Mouse (Mus musculus): ENCODE data around the gene Miga2. TPM values are rescaled to one million over a fixed set of nuclear protein-coding genes. Genes with fewer than 3 reads are reported as not detected.
A peak's percentile ranks its signal among the peaks of the same experiment; 100 is the strongest.

Gene Miga2
- polyA plus RNA-seq, 1 experiment from 2014 or later = 16.8 TPM

DNA sequence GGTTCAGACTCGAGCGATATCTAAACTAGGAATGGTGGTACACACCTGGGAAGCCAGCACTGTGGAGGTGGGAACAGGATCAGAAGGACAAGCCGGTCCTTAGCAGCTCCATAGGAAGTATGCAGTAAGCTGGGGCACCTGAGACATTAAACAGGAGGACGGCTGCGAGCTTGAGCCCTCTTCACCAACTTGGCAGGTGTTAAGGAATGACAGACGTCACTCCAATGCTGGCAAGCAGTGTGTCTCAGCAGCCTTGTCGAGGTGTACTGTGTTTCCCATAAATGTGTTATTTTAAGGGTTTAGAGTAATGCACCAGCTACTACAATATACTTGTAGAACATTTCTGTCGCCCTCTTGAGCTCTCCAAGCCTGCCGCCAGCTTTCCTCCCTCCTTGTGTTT lies 22.9 kb downstream of the Miga2 start:
- no peak overlapping the region for H3K27ac ChIP-seq (replicated peaks)
- no peak overlapping the region for H3K4me3 ChIP-seq (ENCODE audit: low read depth, low read length)
- H3K4me2 ChIP-seq (replicated peaks; ENCODE audit: low read depth) = no peak overlapping the region
- H3K9ac ChIP-seq (ENCODE audit: low read length) = no peak overlapping the region
- TF ChIP-seq CTCF (IDR thresholded peaks at IDR 0.05; ENCODE audit: low read depth) (no peak), EP300 (optimal IDR thresholded peaks at IDR 0.05) (no peak)
- H3K9me3 ChIP-seq (ENCODE audit: control insufficient read depth, low read length) = no peaks in the 10 kb centered on the region
- ATAC-seq (ENCODE audit: low FRiP score, low TSS enrichment) (no peak), DNase-seq (ENCODE audit: low spot score) (no peak)
- H3K36me3 ChIP-seq (ENCODE audit: control insufficient read depth, insufficient read depth, low read length) = peaks cover 9% of the 10 kb centered on the region; the same call in 1 of the 2 replicates
- no peaks in the 10 kb centered on the region for H3K4me1 ChIP-seq (replicated peaks; ENCODE audit: control insufficient read depth, insufficient read depth)
- H3K27me3 ChIP-seq (ENCODE audit: control insufficient read depth, insufficient read depth, low read length) = no peaks in the 10 kb centered on the region
- WGBS = 84% methylated on average over 9 of the region's 9 CpGs

DNA sequence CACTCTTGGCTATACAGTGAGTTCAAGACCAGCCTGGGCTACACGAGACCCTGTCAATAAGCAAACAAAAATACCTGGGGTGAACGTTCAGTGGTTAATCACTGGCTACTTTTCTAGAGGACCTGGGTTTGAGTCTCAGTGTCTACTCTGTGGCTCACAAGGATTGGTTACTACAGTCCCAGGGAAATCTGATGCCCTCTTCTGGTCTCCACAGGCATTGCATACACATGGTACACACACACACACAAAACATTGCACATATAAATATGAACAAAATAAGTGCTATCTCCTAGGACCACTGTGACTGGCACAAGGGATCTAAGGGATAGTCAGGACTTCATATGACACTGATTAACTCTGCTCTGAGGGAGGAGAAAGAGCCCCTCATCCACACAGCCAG lies 25.0 kb downstream of the Miga2 start:
- Histone ChIP-seq H3K9me3 (ENCODE audit: control insufficient read depth, low read length) (no peaks in the 10 kb centered on the region), H3K4me1 (replicated peaks; ENCODE audit: control insufficient read depth, insufficient read depth) (peaks cover 4% of the 10 kb centered on the region; the same call in 1 of the 2 replicates), H3K36me3 (ENCODE audit: control insufficient read depth, insufficient read depth, low read length) (0 out of 2 replicates have a peak, but pooled peaks cover under 1% of the 10 kb centered on the region), H3K27ac (replicated peaks) (no peak overlapping the region), H3K27me3 (ENCODE audit: control insufficient read depth, insufficient read depth, low read length) (no peaks in the 10 kb centered on the region), H3K4me2 (replicated peaks; ENCODE audit: low read depth) (no peak overlapping the region), H3K4me3 (ENCODE audit: low read depth, low read length) (no peak overlapping the region), H3K9ac (ENCODE audit: low read length) (no peak overlapping the region)
- no peak for ATAC-seq (ENCODE audit: low FRiP score, low TSS enrichment)
- no peak for DNase-seq (ENCODE audit: low spot score)
- WGBS = 89% methylated on average over 2 of the region's 2 CpGs
- no peak for TF ChIP-seq EP300 (optimal IDR thresholded peaks at IDR 0.05)
- peak; percentile 49 for TF ChIP-seq CTCF (IDR thresholded peaks at IDR 0.05; ENCODE audit: low read depth)

DNA sequence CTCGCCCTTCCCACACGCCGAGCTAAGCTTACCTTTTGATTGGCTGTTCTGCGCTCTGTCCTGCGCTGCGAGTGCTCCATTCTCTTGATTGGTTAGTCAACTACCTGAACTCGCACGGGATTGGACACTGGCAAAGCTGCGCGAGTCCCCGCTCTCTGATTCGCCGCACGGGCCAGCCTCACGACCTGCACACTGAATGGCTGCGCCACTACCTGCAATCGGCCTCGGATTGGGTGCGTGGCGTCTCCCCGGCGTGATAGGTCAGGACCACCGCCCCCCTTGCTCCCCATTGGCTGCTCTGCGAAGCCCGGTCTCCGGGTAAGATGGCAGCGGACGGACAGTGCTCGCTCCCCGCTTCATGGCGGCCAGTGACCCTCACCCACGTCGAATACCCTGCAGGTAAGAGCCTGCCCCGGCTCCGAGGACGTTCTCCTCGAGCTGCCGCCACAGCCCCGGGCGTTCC lies 28.1 kb downstream of the Miga2 start, which contains the start of gene Dolpp1:
Dolpp1 (plus strand) TSS at position 141 of the 463 bp plus-strand sequence.
- peaks cover 4% of the 10 kb centered on the region; the same call in 1 of the 2 replicates for H3K4me1 ChIP-seq (replicated peaks; ENCODE audit: control insufficient read depth, insufficient read depth)
- no peaks in the 10 kb centered on the region for H3K27me3 ChIP-seq (ENCODE audit: control insufficient read depth, insufficient read depth, low read length)
- H3K36me3 ChIP-seq (ENCODE audit: control insufficient read depth, insufficient read depth, low read length) = peaks cover 4% of the 10 kb centered on the region; the same call in 1 of the 2 replicates
- no peaks in the 10 kb centered on the region for H3K9me3 ChIP-seq (ENCODE audit: control insufficient read depth, low read length)
- under 1% methylated on average over 40 of the region's 40 CpGs for WGBS
- H3K4me2 ChIP-seq (replicated peaks; ENCODE audit: low read depth) = peak within 1 kb of the TSS; percentile 68
- peak within 1 kb of the TSS; percentile 75 for H3K9ac ChIP-seq (ENCODE audit: low read length)
- TF ChIP-seq CTCF (IDR thresholded peaks at IDR 0.05; ENCODE audit: low read depth) (peak; percentile 1; the same call in 1 of the 2 replicates), EP300 (optimal IDR thresholded peaks at IDR 0.05) (peak; percentile 98)
- ATAC-seq (ENCODE audit: low FRiP score, low TSS enrichment) (peak; percentile 96), DNase-seq (ENCODE audit: low spot score) (peak; percentile 98)
- peak within 1 kb of the TSS; percentile 86 for H3K27ac ChIP-seq (replicated peaks)
- peak within 1 kb of the TSS; percentile 87 for H3K4me3 ChIP-seq (ENCODE audit: low read depth, low read length)

DNA sequence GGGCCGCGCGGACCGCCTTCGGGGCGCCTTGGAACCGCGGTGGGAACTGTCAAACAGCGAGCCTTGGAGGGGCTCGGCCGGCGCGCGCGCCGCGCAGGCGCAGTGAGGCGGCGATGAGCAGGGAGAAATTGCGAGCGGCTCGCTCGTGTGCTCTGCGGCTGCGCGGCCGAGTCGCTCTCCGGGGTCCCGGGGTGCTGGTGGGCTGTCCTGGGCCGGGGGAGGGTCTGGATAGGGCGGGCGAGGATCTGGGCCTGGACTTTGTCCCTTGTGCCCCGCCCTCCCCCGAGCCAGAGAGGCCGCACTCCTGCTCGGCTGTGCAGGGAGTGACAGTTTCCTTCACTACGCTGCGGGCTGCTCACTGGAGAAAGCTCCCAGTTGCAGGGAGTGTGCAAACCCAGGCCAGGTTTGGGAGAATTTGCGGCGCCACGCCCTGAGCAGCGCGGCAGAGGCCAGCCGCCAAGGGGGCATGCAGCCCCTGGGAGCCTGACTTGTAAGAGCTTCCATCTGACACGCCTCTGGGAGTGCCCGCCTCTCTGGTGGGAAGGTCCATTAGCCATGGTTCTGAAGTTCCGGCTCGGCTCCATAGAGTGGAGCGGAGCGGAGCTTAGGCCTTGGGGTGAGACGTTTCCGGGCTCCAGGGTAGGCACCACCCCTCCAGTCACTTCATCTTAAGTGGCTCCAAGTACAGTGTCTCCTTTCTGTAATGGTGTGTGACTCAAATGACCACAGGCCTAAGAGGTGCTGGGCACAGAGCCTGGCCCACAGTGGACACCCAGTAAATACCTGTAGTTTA lies 28.7 kb downstream of the Miga2 start:
- H3K27ac ChIP-seq (replicated peaks) = peak overlapping the region; percentile 86
- ATAC-seq (ENCODE audit: low FRiP score, low TSS enrichment) (peak; percentile 53), DNase-seq (ENCODE audit: low spot score) (peak; percentile 82)
- no peaks in the 10 kb centered on the region for H3K9me3 ChIP-seq (ENCODE audit: control insufficient read depth, low read length)
- peaks cover 4% of the 10 kb centered on the region; the same call in 1 of the 2 replicates for H3K36me3 ChIP-seq (ENCODE audit: control insufficient read depth, insufficient read depth, low read length)
- peak overlapping the region; percentile 75 for H3K9ac ChIP-seq (ENCODE audit: low read length)
- H3K4me1 ChIP-seq (replicated peaks; ENCODE audit: control insufficient read depth, insufficient read depth) = peaks cover 4% of the 10 kb centered on the region; the same call in 1 of the 2 replicates
- TF ChIP-seq CTCF (IDR thresholded peaks at IDR 0.05; ENCODE audit: low read depth) = no peak
- no peak for TF ChIP-seq EP300 (optimal IDR thresholded peaks at IDR 0.05)
- 1% methylated on average over 43 of the region's 54 CpGs for WGBS
- H3K4me3 ChIP-seq (ENCODE audit: low read depth, low read length) = peak overlapping the region; percentile 87
- peak overlapping the region; percentile 68 for H3K4me2 ChIP-seq (replicated peaks; ENCODE audit: low read depth)
- no peaks in the 10 kb centered on the region for H3K27me3 ChIP-seq (ENCODE audit: control insufficient read depth, insufficient read depth, low read length)

DNA sequence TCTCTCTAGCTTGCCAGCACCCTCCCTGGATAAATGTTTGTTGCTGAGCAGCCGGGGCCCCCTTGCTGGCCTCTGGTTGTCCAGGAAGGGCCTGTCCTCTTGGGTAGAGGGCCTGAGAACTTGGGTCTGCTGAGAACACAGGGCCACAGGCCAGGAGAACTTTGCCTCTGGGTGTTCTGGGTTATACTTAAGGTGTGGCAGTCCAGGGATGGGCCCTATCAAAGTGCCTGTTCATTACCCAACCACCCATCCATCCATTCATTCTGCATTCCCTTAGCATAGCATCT lies 29.3 kb downstream of the Miga2 start:
- Histone ChIP-seq H3K4me2 (replicated peaks; ENCODE audit: low read depth) (peak overlapping the region; percentile 68), H3K4me1 (replicated peaks; ENCODE audit: control insufficient read depth, insufficient read depth) (peaks cover 4% of the 10 kb centered on the region; the same call in 1 of the 2 replicates), H3K27ac (replicated peaks) (peak overlapping the region; percentile 86), H3K9me3 (ENCODE audit: control insufficient read depth, low read length) (no peaks in the 10 kb centered on the region), H3K27me3 (ENCODE audit: control insufficient read depth, insufficient read depth, low read length) (no peaks in the 10 kb centered on the region), H3K36me3 (ENCODE audit: control insufficient read depth, insufficient read depth, low read length) (peaks cover 5% of the 10 kb centered on the region; the same call in 1 of the 2 replicates), H3K9ac (ENCODE audit: low read length) (peak overlapping the region; percentile 75), H3K4me3 (ENCODE audit: low read depth, low read length) (peak overlapping the region; percentile 87)
- TF ChIP-seq CTCF (IDR thresholded peaks at IDR 0.05; ENCODE audit: low read depth) = no peak
- no peak for TF ChIP-seq EP300 (optimal IDR thresholded peaks at IDR 0.05)
- ATAC-seq (ENCODE audit: low FRiP score, low TSS enrichment) = peak; percentile 18
- WGBS = 31% methylated on average over 1 of the region's 1 CpGs
- peak; percentile 74 for DNase-seq (ENCODE audit: low spot score)

DNA sequence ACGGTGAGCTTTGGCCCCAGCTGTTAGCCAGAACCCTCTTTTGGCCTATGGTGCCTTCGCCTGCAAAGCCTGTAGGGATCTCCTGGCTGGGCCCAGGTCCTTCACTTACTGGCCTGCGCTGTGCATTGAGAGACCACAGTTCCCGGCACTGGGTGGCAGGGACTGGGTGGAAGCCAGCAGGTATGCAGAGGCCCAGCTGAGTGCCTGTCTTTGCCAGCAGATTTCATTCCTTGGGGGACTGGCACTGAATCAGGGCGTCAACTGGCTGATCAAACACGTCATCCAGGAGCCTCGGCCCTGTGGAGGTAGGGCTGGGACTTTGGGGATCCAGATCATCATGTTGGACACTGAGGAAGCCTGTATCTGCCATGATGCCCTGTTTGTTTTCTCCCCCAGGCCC lies 31.7 kb downstream of the Miga2 start:
- Histone ChIP-seq H3K27me3 (ENCODE audit: control insufficient read depth, insufficient read depth, low read length) (no peaks in the 10 kb centered on the region), H3K36me3 (ENCODE audit: control insufficient read depth, insufficient read depth, low read length) (peaks cover 13% of the 10 kb centered on the region; the same call in 1 of the 2 replicates), H3K27ac (replicated peaks) (peak overlapping the region; percentile 56), H3K9ac (ENCODE audit: low read length) (0 out of 2 replicates have a peak overlapping the region, but pooled peaks have one; percentile 35), H3K4me3 (ENCODE audit: low read depth, low read length) (no peak overlapping the region), H3K4me1 (replicated peaks; ENCODE audit: control insufficient read depth, insufficient read depth) (peaks cover 4% of the 10 kb centered on the region; the same call in 1 of the 2 replicates), H3K9me3 (ENCODE audit: control insufficient read depth, low read length) (no peaks in the 10 kb centered on the region), H3K4me2 (replicated peaks; ENCODE audit: low read depth) (no peak overlapping the region)
- TF ChIP-seq EP300 (optimal IDR thresholded peaks at IDR 0.05) (no peak), CTCF (IDR thresholded peaks at IDR 0.05; ENCODE audit: low read depth) (no peak)
- ATAC-seq (ENCODE audit: low FRiP score, low TSS enrichment) = no peak
- DNase-seq (ENCODE audit: low spot score) = no peak
- 74% methylated on average over 7 of the region's 7 CpGs for WGBS

Data from stomach, postnatal 0 days (tissue).